Mouse (Mus musculus) megakaryocyte, embryonic 14.5 days (primary cell): Measurements from ENCODE around the gene Spg21.

Experiments used
- FLI1 ChIP-seq: IDR thresholded peaks from 2 replicates; pipeline ENCODE4 v1.6.1; 2012; ENCODE audit warnings: low read length, inconsistent platforms, mixed read lengths
- GATA1 ChIP-seq: IDR thresholded peaks from 3 replicates; pipeline ENCODE4 v1.6.1; 2012; ENCODE audit warnings: mixed read lengths, low read length, inconsistent platforms, borderline replicate concordance

GRCm38 (mm10) chr9:65430921-65431320 is 29.8 kb upstream of the Spg21 start:
- no peak for TF ChIP-seq FLI1
- TF ChIP-seq GATA1: no peak
